Mouse (Mus musculus) forelimb bud, embryonic 11.5 days (tissue): ENCODE measurements at regions not wholly inside any gene's neighbourhood (a gene's known extent, or its start where the extent isn't known, plus 50 kb on each side); places are given as distances from the start of the nearest gene placed in this dataset.

Source experiments
- DNase-seq: peaks from one replicate; pipeline ENCODE4 v3.0.0-alpha.2; 2012; ENCODE audit warnings: low read depth, low spot score

DNA sequence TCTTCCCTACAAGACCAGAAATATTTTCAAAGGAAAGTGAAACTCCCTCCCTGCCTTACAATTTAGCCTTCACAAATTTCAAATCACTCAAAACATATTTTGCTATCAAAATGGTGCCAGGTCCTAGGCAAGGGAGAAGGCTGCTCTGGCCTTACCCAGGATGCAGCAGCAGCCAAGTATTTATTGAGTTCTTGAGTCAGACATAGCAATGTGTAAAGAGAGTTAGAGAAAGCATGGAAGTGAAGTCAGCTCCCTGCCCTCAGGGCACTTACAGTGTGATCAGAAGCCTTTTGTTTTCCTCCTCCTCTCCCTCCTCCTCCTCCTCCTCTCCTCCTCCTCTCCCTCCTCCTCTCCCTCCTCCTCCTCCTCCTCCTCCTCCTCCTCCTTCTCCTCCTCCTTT lies 194.6 kb upstream of the Sox9 start:
- DNase-seq = no peak

DNA sequence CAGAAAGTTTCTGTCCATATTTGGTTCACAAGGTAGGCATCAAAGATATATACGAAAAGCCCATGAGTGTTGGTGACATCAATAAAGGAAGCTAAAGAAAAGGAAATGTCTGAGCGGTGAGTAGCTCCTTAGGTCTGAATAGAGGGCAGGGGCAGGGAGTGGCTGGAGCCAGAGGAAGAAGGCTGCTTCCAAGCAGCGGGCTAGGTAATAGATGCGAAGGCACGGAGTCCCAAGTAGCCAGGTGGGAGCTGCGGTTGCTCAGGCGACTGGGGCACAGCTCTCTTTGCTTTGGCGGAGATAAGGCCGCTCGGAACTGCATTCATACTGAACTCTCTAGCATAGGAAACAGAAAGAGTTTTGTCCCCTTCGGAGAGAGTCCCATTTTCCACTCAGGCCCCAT lies 193.9 kb upstream of the Sox9 start:
- no peak for DNase-seq

DNA sequence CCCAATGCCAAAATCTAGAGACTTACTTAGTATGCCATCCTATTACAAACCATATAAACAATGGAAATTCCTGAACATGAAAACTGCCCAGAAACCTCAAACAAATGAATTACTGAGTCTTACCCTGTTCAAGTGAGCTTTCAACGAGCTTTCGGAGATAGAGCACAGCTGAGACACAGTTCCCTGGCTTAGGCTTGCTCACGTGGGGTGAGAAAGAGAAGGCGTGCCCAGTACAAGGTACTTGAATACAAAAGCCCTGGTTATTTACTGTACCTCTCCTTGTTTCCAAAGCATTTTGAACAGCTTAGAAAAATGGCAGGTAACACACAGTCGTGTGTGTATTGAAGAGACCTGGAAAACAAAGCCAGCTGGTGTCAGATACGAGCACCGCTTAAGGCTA lies 191.8 kb upstream of the Sox9 start:
- DNase-seq = no peak

DNA sequence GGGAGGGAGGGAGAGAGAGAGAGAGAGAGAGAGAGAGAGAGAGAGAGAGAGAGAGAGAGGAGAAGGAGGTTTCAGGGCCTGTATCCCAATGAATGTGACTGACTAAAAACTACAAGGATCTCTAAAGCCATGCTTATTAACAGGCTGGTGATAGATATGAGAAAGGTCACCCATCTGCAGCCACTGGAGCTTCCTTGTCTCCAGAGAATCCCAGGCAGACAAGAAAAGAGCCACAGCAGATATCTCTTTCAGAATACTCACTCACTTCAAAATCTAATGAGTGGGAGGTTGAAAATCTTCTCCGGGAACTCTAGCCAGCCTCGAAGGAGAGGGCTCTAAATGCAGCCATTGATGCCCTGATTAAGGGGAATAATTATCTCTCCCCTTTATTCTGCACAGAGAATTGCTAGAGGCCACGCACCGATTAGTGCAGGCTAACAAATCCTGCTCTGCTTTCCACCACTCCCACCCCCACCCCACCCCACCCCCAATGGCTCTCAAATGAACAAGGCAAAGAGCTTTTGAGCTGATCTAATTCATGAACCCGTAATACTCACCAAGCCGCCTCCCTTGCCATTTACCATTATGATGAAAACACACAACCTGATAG lies 189.5 kb upstream of the Sox9 start:
- no peak for DNase-seq

DNA sequence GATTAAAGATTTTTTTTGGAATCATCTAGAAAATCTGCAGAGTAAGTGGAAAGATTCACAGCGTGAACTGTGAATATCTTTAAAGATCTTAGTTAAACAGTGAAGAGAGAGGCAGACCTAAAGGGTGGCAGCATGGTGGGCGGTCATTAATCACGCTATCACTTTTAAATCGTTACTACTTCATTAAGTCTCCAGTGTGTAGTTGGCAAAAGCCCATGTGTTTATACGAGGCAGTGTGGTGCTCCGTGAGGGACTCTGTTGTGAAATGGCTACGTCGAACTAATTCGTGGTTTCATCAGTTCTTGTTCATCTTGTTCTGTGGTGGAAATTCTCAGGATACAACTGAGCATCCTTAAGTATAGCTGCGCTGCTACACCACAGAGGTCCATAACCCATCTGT lies 188.2 kb upstream of the Sox9 start:
- no peak for DNase-seq

DNA sequence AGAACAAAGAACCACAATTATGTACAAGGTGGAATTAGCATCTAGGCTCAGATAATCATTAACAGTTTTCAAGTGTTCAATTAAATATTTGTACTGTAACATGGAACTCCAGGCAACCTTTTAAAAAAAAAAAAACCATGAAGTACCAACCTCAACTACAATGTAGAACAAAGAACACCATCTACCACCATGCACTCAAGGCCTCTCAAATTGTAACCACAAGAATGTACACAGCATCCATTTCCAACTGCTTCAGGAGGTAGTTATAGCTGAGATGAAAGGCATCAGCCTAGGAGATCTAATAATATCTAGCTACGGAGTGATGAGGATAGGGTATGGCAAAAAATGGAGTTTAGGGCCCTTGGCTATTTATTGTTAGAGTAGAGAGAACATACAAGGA lies 174.7 kb upstream of the Sox9 start:
- no peak for DNase-seq

DNA sequence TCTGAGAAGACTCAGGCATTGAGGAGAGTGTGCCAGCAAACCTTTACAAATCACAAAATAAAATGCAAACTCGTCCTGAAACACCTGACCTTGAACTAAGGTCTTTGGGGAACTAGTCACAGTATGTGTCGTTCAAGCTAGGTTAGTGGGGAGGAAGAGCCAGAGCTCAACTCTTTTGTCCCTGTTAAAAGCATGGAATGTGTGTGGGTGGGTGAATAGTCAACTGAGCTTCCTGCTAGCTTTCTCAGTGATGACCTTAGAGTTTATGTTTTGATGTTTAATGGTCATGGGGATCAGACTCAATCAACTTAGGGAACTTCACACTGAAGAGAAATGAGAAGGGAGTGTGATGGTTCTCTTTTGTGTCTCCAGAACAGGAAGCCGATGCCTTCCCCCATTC lies 172.7 kb upstream of the Sox9 start:
- DNase-seq = no peak

DNA sequence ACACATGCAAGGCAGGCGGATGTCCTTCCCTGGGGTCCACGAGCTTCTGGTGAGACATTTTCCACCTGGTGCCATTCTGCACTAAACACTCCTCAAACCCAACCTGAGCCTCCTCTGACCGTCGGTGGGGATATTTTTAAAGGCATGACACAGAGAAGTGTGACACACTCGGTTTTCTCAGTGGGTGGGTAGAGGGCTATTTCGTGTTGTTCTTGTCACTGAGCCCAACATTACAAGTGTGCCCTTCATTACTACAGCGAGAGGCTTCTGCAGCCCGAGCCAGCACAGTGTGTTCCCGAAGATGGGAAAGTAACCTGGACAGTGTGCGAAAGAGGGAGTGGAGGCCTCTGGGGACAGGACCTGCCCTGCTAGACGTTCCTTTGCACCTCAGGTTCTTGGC lies 171.0 kb upstream of the Sox9 start:
- no peak for DNase-seq

DNA sequence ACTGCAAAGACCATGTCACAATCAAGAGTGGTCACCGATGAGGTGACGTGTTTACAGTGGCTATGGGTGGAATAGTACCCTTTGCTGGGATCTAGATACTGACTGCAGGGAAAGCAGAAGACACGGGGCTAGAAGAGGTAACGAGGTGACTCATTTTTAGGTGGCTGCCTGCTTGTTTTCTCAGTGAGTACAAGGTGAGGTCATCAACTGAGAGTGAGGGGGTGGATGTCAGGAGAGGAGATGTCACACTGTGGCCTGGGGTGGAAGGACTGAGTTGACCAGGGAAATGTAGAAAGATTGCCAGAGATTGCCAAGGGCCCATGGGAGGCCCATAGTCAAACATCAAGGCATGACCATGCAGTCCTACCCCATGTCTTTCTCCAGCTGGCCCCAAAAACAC lies 166.4 kb upstream of the Sox9 start:
- DNase-seq = no peak

DNA sequence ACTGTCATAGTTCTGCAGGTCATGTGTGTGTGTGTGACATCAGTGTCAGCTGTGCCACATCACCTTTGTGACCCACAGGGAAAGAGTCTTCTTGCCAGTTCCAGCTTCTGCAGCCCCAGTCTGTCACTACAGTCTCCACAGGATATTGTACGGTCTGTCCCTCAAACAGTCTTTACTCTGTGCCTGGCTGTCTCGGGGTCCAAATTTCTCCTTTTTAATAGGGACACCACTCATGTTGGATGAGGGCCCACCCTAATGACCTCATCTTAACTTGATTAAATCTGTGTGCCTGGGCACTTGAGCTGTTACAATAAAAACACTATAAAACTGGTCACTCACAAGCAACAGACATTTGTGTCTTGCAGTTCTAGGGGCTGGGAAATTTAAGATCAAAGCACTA lies 165.1 kb upstream of the Sox9 start:
- no peak for DNase-seq

DNA sequence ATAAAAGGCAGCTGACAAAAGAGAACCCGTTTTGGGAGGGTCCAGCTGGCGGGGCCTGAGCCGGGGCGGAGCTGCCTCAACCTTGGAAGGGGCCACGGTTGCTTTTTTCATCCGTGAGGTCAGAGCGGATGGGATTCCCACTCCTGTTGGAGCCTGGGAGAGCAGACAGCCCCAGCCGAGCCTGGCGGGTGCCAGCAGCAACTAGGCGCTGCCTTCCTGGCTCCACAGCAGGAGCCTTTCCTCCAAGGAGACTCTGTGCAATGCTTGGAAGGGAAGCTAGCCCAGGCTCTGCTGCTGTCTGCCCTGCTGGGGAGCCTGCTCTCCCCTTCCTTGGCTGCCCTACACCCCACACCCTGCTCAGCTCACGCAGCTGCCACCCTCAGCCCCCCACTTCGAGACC lies 161.1 kb upstream of the Sox9 start:
- peak; percentile 5 for DNase-seq

DNA sequence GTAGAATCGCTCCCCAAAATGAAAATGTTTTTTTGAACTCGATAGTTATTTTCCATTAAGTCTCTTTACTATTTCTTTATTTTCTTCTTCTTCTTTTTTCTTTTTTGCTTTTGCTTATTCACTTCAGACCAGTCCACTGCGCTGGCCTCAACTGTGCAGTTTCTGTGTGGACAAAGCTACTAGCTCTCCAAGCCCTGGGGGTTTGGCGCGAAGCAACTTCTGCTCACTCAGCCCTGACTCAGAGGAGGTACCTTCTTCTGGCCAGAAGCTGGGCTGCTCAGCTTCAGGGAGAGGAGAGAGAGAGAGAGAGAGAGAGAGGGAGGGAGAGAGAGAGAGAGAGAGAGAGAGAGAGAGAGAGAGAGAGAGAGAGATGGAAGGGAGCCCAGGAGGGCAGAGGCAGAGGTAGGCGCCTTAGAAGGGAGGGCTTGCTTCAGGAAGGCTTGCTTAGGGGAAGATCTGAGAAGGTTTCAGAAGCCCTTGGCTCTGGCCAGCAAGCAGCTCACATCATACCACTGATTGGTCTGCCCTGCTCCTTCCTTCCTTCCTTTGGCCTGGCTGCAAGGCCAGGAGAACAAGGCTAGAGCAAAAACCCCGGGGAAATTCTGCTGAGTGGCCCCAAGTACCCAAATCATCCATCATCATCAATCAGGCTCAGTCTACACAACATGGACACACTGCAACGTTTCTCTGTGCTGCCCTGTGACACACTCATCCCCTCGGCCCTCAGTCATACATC lies 160.5 kb upstream of the Sox9 start:
- DNase-seq = no peak

DNA sequence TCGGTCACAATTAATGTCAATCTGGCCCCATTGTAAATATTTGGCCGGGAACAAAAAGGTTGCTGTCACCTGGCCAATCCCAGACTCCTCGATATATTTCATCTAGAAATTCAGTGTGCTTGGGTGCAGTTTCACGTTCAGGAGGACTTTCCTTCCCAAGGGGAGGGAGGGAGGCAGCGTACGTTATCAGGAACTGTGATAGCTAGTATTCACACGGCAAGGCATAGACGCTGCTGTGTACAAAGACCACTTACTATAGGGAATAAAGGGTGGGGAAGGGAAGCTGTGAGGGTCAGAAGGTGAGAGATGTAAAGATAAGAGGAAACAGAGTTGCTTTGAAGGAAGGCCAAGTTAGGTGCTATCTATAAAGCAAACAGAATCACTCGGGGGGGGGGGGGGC lies 132.7 kb upstream of the Sox9 start:
- DNase-seq = peak; percentile 26

DNA sequence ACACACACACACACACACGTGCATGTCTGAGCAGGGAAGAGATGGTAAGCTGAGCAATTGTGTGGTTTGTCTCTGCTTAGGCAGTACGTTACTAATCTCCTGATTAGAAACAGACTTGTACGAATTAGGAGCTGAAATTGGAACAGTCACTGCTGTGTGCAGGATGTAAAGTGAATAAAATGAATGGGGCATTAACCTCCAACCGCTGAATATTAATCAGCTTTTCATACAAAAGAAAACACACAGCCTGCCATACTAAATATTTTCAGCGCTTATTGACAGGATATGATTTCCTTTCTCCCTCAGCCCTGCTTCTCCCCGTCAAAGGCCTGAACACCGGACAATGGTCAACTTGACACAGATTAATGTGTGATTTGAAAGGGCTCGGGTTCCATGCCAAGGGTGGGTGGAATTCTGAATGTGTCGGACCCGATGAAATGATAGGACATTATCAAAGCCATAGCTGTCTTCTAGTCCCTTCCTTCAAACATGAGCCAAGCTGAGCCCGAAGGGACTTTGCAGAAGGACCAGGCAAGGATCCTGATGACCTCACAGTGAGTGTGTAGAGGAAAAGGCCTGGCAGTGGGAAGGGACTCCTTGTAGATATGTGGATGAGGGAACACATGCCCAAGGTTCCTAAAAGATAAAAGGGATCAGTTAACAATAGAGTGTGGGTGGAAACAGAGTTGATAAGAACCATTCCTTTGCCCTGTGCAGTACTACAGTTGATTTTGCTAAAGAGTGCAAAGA lies 124.4 kb upstream of the Sox9 start:
- no peak for DNase-seq

DNA sequence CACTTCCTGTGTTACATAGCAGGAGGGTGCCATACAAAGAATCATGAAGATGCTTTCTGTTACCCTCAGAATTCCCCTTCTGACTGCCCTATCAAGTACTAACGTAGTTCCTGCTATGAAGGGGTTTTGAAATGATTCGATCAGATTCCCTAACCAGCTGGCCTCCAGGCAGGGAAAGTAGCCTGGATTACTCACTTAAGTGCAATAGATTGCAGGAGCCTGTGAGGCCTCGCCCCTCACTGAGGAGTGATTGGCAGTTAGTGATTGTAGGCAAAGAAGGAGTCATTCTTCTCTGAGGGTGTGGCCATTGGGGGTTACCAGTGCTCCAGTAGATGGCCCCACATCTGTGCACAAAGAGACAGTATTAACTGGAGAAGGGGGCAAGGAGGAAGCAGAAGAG lies 122.1 kb upstream of the Sox9 start:
- DNase-seq = no peak

DNA sequence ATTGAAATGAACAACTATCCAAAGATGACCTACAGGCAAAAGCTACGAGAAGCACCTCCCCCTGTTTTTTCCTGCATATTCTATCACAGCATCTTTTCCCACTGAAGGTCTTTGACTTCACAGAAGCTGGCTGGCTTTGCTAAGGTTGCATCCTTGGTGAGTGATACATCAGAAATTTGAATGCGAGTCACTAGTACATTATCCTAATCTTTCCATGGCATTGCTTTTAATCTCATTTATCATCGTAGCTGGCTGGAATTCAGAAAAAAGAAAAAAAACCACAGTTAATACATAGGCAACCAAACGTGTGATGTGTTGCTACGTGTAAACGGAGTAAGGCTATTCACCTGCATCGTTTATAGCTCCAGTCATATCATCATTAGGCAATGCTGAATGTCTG lies 120.6 kb upstream of the Sox9 start:
- DNase-seq = no peak

DNA sequence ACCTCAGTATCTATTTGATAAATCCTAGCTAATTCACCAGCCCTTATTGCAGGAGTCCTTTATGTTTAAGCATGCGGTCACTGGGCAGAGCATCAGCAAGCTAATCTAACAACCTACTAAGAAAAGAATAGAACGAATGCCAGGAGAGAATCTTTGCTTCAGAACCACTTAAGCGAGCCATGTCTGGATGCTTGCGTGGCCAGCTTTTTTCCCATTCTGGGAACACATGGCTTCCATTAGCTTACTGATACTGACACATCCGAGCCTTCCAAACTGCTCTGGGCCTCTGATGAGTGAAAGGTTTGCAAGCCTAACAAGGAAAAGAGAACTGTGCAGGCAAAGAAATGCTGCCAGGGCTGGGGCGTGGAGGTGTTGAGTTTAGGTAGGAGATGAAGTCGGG lies 114.7 kb upstream of the Sox9 start:
- DNase-seq = no peak

DNA sequence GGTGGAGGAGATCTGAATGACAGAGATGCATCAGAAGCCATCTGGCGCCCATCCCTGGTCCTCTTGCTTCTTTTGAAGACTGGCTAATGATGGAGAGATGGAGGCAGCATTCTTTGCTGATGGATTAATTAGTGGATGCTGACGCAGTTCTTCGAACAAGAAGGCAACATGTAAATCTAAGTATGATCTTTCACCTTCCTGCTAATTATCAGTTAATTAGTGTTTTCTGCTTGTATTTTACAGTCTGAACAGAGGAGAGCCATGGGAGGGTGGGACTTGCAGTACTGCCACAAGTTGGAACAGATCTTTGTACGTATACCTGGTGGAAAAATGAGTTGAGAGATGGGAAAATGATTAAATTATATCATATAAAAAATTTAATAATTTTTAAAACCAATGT lies 109.9 kb upstream of the Sox9 start:
- no peak for DNase-seq

DNA sequence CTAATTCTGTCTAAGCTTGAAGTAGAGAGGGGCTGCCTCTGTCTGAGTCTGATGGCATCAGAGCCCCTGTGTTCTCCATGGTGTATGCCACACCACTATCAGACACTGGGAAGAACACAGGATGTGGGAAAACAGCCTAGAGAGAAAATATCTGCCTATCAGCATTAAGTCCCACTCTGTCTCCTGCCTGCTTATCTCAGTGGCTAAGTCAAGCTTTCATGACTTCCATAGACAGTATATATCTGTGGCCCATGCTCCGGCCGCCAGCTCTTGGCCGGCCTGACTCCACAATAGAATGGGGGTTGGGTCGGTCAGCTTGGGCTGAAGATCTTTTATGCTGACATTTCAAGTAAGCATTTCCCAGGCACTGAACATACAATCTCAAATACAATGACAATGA lies 92.0 kb upstream of the Sox9 start:
- DNase-seq = no peak

DNA sequence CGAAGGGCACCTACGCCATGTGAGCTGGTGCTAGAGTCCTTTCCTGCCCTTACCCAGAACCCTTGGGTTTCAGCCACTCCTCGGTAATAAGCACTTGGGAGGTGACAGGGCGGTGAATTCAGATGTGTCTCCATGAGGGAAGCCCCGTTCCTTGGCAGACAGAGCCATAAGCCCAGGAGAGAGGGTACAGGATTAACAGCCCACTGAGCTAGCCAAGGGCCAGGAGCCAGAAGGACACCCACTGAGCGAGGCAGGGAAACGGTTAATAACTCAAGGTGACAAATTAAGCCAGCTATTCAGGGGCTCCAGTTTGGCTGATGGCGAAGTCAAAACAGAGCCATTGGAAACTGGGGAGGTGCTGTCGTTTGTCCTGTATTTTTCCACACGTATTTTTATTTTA lies 75.9 kb upstream of the Sox9 start:
- no peak for DNase-seq

DNA sequence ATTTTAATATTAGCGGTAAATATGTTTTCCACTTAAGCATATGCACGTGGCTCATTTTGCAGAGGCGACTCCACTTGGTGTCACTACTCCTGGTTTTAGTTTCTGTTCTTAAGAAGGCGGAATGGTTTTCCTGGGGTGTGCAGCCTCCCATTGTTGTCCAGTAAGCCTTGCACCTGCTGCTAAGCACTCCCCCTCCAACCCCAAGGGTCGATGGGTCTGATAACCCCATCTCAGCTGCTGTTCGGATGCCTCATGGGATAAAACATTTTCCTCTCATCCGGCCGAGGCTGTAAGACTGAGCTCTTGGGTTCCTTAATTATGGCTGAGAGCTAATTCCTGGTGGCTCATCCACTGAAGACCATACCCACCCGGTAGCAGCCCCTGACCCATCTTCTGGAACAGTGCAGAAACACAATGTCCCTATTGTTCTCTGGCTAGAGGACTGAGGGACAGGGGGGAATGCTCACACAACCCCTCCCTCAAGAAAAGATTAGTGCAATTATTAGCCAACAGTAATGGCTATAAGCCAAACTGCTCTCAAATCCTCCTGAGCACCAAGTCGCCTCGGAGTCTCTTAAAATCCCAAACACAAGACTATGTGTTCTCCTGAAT lies 73.8 kb upstream of the Sox9 start:
- no peak for DNase-seq

DNA sequence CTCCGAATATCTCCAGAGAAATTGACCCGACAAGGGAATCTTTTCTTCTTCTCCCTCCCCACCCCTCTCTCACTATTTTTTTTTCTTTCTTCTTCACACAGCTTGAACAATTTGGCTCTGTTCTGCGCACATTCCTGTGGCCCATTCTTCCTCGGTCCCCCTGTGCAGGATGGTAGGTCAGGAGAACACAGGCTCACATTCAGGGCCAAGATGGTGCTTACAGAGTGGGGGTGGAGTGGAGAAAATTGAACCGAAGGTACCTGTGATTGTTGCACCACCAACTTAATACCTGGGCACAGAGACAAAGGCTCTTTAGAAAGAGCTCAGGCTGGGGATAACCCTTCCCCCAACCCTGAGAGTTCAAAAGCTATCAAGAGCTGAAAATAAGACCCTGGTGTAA lies 70.4 kb upstream of the Sox9 start:
- DNase-seq = no peak

DNA sequence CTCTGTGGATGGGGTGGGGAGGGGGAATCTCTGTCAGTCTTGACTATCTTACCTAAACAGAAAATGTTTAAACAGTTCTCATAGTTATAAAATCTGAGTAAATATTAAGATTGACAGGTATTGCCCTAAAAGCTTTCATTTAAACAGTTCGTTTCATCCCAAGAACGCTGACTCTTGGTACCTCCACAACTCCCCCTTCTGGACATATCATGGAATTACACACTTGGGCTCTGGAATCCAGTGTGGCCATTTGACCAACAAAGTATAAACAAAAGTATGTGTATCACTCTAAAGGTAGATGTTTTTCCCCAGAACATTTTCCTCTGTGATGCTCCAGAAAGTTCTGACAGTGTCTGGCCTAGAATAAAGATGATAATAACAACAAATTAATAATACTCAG lies 63.5 kb upstream of the Sox9 start:
- DNase-seq = no peak
